Mouse (Mus musculus): ENCODE measurements around the gene Ncmap.

DNA sequence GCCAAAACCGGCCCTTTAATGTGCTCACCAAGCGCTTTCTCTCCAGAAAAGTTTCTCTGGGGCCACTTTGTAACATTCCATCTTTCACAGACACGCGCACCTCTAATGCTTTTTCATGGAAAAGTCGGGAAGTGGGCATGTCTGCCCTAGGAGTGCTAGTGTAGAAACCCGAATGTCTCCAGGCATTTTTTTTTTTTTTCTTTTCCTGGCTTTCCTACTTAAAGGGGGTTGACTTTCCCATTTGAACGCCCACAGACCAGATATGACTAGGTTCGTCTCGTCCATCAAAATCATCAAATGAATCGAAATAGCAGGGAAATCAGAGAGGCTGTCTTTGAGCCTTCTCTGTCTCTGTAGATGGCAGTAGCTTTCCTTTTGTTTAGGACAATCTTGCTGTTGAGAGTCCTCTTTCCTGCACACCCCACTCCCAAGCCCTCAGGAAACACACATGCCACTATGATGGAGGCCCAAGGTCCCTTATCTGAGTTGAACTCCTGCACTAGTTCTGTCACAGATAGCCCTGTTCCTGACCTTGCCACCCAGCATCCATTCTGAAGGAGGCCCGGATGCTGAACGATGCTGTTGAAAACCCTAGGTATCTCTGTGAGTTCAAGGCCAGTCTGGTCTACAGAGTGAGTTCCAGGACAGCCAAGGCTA, 44.1 kb downstream of the Ncmap start:
- no peak for TF ChIP-seq POLR2A (IDR thresholded peaks at IDR 0.05; ENCODE audit: insufficient read depth, low read length)
- TF ChIP-seq CTCF (IDR thresholded peaks at IDR 0.05; ENCODE audit: low read depth, low read length) = no peak
- TF ChIP-seq EP300 (IDR thresholded peaks at IDR 0.05; ENCODE audit: insufficient read depth, low read depth, low read length) = no peak
